Mouse (Mus musculus) kidney, postnatal 36 days (tissue): ENCODE results near the gene Cluap1.
"Not testable (repeated sequence)": the region's sequence is repeated elsewhere in the genome, so short reads cannot be mapped to it uniquely, and the experiment has no call there.

Experiments used
- DNase-seq, 2 experiments: peaks; one replicate each; pipeline ENCODE4 v3.0.0; 2021 to 2022; ENCODE audit warnings: mixed read lengths in 2 of 2

The Cluap1 gene

DNA sequence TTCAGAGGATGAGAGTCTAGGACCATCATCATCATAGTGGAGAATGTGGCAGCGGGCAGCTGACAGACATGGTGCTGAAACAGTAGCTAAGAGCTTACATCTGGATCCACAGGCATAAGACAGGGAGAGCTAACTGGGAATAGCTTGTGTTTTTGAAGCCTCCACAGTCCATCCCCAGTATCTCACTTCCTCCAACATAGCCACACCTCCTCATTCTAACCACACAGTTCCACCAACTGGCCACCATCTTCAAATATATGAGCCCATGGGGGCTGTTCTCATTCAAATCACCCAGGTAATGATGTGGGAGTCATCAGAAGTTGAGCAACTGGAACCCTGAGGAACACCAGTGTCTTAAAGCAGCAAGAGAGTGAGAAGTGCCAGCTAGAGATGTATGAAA is 42.5 kb downstream of the Cluap1 start:
- DNase-seq: no peak

DNA sequence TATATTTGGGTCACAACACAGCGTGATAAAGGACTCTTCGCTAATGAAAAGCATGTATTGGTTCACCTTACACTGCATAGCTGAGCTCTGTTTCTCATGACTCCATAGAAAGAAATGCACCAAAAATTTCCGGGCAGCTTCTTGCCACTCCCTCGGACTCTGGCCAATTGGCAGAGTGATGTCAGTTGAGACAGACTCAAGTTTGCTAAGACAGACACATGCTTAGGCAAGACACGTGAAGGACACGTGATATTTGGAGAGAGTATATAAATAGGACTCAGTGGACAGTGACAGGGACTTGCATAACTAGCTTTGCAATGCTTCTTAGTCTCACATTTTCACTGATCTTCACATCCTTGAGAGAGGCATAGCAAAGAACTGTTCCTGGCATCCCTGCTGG is 47.8 kb downstream of the Cluap1 start:
- peak in 1 of 2 experiments; percentile 21 for DNase-seq

DNA sequence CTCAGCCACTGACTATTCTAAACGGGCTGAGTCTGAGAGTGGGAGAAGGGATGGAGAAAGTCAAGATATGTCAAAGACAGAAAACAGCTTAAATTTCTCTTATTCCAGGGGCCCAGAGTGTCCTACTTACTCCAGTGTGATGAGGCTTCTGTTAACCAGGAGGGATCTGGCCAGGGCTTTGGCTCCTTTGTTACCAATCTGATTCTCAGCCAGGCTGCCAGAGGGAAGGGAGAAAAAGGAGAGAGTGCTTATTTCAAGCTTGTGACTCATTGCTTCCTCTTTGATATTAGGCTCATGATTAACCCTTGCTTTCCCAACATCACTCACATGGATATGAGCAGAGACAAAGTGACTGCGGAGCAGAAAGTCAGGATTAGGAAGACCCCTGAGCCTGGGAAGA is 50.7 kb downstream of the Cluap1 start:
- DNase-seq: no peak

DNA sequence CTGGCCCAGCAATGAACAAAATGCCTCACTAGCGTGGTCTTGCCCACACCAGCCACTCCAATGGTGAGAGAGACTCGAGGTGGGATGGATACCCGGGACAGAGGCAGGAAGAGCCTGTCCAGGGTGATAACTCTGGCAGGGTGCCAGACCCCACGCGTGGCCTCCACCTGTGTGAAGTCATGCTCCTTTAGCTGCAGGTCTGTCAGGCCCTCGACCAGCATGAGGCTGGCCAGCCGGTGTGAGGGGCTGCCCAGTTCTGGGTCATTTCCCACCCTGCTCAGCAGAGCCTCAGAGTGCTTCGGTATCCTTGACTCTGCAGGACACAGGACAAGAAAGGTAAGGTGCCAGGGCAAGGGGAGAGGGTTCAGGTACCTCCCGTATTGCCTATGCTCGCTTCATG is 56.4 kb downstream of the Cluap1 start:
- peak in 1 of 2 experiments; percentile 25 for DNase-seq

DNA sequence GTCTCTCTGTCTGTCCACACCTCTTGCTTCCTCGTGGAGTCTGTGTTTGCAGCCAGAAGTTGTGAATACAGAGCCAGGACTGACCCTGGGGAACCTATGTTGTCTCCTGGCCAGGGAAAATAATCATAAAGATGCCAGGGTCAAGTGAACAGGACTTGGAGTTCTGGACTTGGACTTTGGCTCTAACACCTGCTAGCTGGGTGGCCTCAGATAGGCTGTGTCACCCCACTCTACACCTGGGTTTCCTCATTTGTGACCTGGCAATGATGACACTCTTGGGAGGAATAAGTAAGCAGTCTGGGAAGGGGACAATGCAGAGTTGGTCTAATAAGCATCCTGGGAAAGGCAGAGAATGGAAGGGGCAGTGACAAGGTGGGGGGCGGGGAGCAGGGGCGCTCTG is 56.9 kb downstream of the Cluap1 start:
- no peak for DNase-seq

DNA sequence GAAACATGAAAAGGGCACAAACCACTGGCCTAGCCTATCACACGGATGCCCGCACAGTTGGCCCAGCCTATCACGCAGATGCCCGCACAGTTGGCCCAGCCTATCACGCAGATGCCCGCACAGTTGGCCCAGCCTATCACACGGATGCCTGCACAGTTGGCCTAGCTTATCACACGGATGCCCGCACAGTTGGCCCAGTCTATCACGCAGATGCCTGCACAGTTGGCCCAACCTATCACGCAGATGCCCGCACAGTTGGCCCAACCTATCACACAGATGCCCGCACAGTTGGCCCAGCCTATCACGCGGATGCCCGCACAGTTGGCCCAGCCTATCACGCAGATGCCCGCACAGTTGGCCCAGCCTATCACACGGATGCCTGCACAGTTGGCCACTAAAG is 65.9 kb downstream of the Cluap1 start:
- not testable (repeated sequence) for DNase-seq

DNA sequence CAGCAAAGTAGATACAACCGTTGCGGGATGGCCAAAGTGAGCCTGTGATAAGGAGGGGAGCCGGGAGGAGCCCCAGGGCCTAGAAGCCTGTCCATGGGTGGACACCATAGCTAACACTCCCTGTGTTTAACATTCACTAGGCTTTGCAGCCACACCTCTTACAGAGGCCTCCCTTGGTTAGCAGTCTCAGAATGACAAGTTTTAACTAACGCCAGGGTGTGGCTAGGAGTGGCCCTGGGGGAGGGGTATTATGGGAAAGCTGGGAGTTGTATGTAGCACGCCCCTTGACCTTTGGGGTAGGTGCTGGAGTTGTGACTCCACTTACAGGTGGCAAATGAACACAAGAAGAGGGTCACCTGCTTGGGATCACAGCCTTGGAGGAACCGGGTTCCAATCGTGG is 67.1 kb downstream of the Cluap1 start:
- no peak for DNase-seq

DNA sequence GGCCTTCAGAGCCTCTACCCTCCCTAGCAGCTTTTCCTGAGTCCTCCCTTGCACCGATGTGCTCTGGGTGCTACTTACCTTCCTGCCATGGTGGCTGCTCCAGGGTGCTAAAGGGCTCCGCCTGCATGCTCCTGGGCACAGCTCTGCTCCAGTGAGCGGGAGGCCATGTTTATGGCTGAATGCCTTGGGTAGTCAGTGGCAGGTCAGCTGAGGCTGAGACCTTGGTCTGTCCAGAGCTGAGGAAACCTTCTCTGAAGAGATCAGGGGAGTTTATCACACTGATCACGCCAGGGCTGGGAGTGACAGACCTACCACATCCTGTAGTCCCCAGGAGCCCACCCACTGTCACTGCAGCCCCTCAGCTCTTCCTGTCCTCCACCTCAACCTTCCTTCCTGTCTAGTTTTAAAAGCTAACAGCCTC is 67.7 kb downstream of the Cluap1 start, which contains the start of gene Nlrc3:
Nlrc3 (minus strand) TSS at position 382 of the 421 bp plus-strand sequence.
- DNase-seq: peak; percentile 29 to 43

DNA sequence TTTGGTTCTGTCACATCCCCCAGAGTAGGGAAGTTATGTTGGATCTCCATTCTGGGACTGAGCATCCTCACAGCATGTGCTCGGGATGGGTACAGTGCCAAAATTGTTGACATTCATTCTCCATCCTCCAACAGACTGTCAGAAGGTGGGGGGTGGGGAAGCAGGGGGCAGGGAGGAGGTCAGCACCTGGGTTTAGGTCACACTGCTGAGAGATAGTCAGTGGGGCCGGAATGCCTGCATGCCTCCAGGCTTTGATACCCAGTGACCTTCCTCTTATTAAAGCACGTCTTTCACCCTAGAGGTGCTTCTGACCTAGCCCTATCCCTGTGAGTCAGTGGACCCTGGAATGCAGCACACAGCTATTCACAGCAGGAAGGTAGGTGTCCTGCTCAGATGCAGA is 68.1 kb downstream of the Cluap1 start:
- no peak for DNase-seq

DNA sequence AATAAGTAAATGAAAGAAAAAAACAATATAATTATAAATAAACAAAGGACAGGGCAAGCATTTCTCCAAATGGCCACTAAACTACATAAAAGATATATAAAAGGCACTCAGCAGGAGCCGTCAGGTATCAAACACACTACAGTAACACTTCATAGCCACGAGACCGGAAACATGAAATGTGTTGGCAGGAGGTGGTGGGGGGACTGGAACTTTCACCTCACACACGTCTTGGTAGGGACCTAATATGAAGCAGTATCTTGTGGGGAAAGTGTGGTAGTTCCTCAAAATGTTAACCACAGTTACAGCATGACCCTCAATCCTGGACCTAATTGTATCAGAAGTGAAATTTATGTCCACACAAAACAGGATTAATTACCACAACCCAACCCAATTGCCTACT is 73.6 kb downstream of the Cluap1 start:
- no peak for DNase-seq

DNA sequence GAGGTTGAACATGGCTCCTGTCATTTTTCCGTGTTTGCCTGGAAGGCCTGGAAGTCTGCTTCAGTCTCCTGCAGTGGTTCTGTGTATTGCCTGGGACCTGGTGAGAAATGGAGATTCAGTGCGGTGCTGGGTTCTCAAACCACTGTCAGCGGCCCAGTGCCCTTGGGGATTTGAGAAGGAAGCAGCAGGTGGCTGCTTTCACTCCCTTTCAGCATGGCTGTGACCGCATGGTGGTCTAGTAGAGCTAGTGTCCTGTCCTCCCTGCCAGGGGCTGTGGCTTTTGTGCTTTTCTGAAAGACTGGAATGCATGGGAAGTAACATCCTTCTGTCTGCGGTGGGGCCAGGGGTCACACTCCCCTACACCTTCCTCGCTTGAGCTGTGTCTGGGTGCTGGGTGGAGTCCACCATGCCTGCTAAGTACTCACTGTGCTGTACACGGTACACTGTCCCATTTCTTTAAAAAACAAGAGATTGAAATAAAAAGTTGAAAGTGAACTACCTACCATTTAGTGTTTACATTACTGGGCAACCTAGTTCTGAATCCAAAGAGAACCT is 74.6 kb downstream of the Cluap1 start:
- DNase-seq: no peak

DNA sequence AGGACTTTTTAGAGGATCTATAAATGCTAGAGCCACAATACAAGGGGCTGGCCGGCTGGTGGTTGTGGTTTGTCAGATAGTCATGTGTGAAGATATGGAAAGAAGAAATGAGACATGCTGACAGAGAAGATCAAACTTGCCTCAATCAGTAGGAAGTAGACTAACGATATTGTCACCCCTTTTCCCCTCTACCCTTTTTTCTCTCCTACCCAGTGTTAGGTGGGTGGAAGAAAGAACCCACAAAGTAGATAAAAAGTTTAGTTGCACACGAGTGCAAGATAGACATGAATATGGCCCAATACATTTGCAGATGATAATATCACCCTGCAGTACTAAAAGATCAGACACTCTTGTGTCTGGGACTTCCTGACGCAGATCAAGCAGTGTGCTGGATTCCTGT is 79.8 kb downstream of the Cluap1 start:
- DNase-seq: no peak
